Mouse (Mus musculus) macrophage (primary cell): ENCODE results near the gene Hoxb8. TPM values are rescaled to one million over a fixed set of nuclear protein-coding genes. Genes with fewer than 3 reads are reported as not detected.

Experiments
- H3K27ac ChIP-seq: fragments of 350-480 bp; formaldehyde crosslinking; 2 replicates; pipeline ENCODE4 v1.9.0; 2021
- H3K36me3 ChIP-seq: fragments of 350-480 bp; formaldehyde crosslinking; 2 replicates; pipeline ENCODE4 v1.9.0; 2021; ENCODE audit errors: inconsistent target
- H3K4me3 ChIP-seq: fragments of 350-480 bp; formaldehyde crosslinking; 2 replicates; pipeline ENCODE4 v1.9.0; 2021; ENCODE audit errors: inconsistent target
- H3K79me2 ChIP-seq: fragments of 350-480 bp; formaldehyde crosslinking; 2 replicates; pipeline ENCODE4 v1.9.0; 2021; ENCODE audit errors: inconsistent target
- WGBS: methylation state at CpG from one replicate; pipeline ENCODE4 v1.1.7; 2026; ENCODE audit warnings: inconsistent platforms; ENCODE audit not compliant: missing documents; 5-methylcytosine and 5-hydroxymethylcytosine counted together
- polyA plus RNA-seq: library from polyadenylated mRNA; stranded (reverse); fragments of 250-400 nt; gene quantifications from 3 replicates; pipeline ENCODE4 v1.2.4, GENCODE M21; 2018; ENCODE audit warnings: inconsistent platforms

The Hoxb8 gene
- polyA plus RNA-seq, 1 experiment from 2014 or later, result not detected

- H3K36me3 ChIP-seq, result no peaks in the 10 kb centered on the region
- H3K79me2 ChIP-seq, result no peaks in the 10 kb centered on the region
- 68% methylated on average over 10 of the region's 11 CpGs for WGBS
- H3K27ac ChIP-seq, result no peak overlapping the region
- H3K4me3 ChIP-seq, result no peak overlapping the region
Observed at GRCm38 (mm10) chr11:96297968-96298635, 16.4 kb downstream of the Hoxb8 start.

GRCm38 (mm10) chr11:96298895-96299667 is 17.4 kb downstream of the Hoxb8 start:
- WGBS, result 1% methylated on average over 61 of the region's 66 CpGs
- Histone ChIP-seq H3K27ac (no peak overlapping the region), H3K4me3 (no peak overlapping the region), H3K36me3 (no peaks in the 10 kb centered on the region), H3K79me2 (no peaks in the 10 kb centered on the region)

- Histone ChIP-seq H3K79me2 (no peaks in the 10 kb centered on the region), H3K4me3 (no peak overlapping the region), H3K27ac (no peak overlapping the region), H3K36me3 (no peaks in the 10 kb centered on the region)
- WGBS, result 6% methylated on average over 8 of the region's 9 CpGs
Observed at GRCm38 (mm10) chr11:96299781-96300180, 18.1 kb downstream of the Hoxb8 start.

GRCm38 (mm10) chr11:96300354-96301063 is 18.8 kb downstream of the Hoxb8 start:
- H3K4me3 ChIP-seq, result no peak overlapping the region
- WGBS, result 27% methylated on average over 31 of the region's 35 CpGs
- no peak overlapping the region for H3K27ac ChIP-seq
- no peaks in the 10 kb centered on the region for H3K36me3 ChIP-seq
- H3K79me2 ChIP-seq, result no peaks in the 10 kb centered on the region

- Histone ChIP-seq H3K79me2 (no peaks in the 10 kb centered on the region), H3K27ac (no peak overlapping the region), H3K36me3 (no peaks in the 10 kb centered on the region), H3K4me3 (no peak overlapping the region)
- WGBS, result 81% methylated on average over 10 of the region's 10 CpGs
Observed at GRCm38 (mm10) chr11:96301064-96301431, 19.3 kb downstream of the Hoxb8 start.

GRCm38 (mm10) chr11:96301837-96302236 is 20.1 kb downstream of the Hoxb8 start:
- 79% methylated on average over 15 of the region's 15 CpGs for WGBS
- Histone ChIP-seq H3K79me2 (no peaks in the 10 kb centered on the region), H3K4me3 (no peak overlapping the region), H3K27ac (no peak overlapping the region), H3K36me3 (no peaks in the 10 kb centered on the region)

GRCm38 (mm10) chr11:96302381-96303150 is 20.9 kb downstream of the Hoxb8 start:
- WGBS, result 78% methylated on average over 23 of the region's 23 CpGs
- Histone ChIP-seq H3K4me3 (no peak overlapping the region), H3K27ac (no peak overlapping the region), H3K79me2 (no peaks in the 10 kb centered on the region), H3K36me3 (no peaks in the 10 kb centered on the region)

- H3K36me3 ChIP-seq, result no peaks in the 10 kb centered on the region
- under 1% methylated on average over 67 of the region's 69 CpGs for WGBS
- H3K79me2 ChIP-seq, result no peaks in the 10 kb centered on the region
- H3K4me3 ChIP-seq, result no peak within 1 kb of the TSS
- H3K27ac ChIP-seq, result no peak within 1 kb of the TSS
Observed at GRCm38 (mm10) chr11:96303151-96304099, 21.7 kb downstream of the Hoxb8 start, which contains the start of gene Hoxb5. Gene Hoxb5, plus strand, starts transcription at chr11:96303336.

GRCm38 (mm10) chr11:96304381-96305195 is 22.9 kb downstream of the Hoxb8 start:
- no peak overlapping the region for H3K27ac ChIP-seq
- H3K79me2 ChIP-seq, result no peaks in the 10 kb centered on the region
- H3K36me3 ChIP-seq, result no peaks in the 10 kb centered on the region
- no peak overlapping the region for H3K4me3 ChIP-seq
- 23% methylated on average over 37 of the region's 38 CpGs for WGBS

GRCm38 (mm10) chr11:96305505-96306182 is 23.9 kb downstream of the Hoxb8 start:
- H3K27ac ChIP-seq, result no peak overlapping the region
- 97% methylated on average over 6 of the region's 6 CpGs for WGBS
- H3K79me2 ChIP-seq, result no peaks in the 10 kb centered on the region
- no peak overlapping the region for H3K4me3 ChIP-seq
- no peaks in the 10 kb centered on the region for H3K36me3 ChIP-seq

- WGBS, result 70% methylated on average over 7 of the region's 7 CpGs
- Histone ChIP-seq H3K4me3 (no peak overlapping the region), H3K79me2 (no peaks in the 10 kb centered on the region), H3K27ac (no peak overlapping the region), H3K36me3 (no peaks in the 10 kb centered on the region)
Observed at GRCm38 (mm10) chr11:96306183-96306907, 24.6 kb downstream of the Hoxb8 start.

- Histone ChIP-seq H3K36me3 (no peaks in the 10 kb centered on the region), H3K27ac (no peak overlapping the region), H3K79me2 (no peaks in the 10 kb centered on the region), H3K4me3 (no peak overlapping the region)
- 30% methylated on average over 13 of the region's 13 CpGs for WGBS
Observed at GRCm38 (mm10) chr11:96306908-96307269, 25.2 kb downstream of the Hoxb8 start.
